Mouse (Mus musculus): Measurements from ENCODE around the gene Ccdc50. TPM values are rescaled to one million over a fixed set of nuclear protein-coding genes. Genes with fewer than 3 reads are reported as not detected.

The Ccdc50 gene
- polyA plus RNA-seq, 1 experiment from 2014 or later, result 44.9 TPM

- Histone ChIP-seq H3K9me3 (ENCODE audit: low read length) (peaks cover 10% of the 10 kb centered on the region; the same call in 1 of the 2 replicates), H3K27ac (ENCODE audit: low read length) (no peak overlapping the region), H3K4me3 (ENCODE audit: low read length) (no peak overlapping the region), H3K27me3 (ENCODE audit: insufficient read depth, low read length) (no peaks in the 10 kb centered on the region), H3K4me2 (replicated peaks; ENCODE audit: low read depth, low read length) (no peak overlapping the region), H3K9ac (replicated peaks; ENCODE audit: low read length) (no peak overlapping the region), H3K4me1 (ENCODE audit: insufficient read depth, low read length) (no peaks in the 10 kb centered on the region), H3K36me3 (ENCODE audit: insufficient read depth, low read length) (peaks cover 44% of the 10 kb centered on the region)
- 95% methylated on average over 3 of the region's 3 CpGs for WGBS
- no peak for ATAC-seq (ENCODE audit: low FRiP score, low TSS enrichment)
These were observed 32.3 kb downstream of the Ccdc50 start for GRCm38 (mm10) chr16:27420982-27421381.

- Histone ChIP-seq H3K4me3 (ENCODE audit: low read length) (no peak overlapping the region), H3K36me3 (ENCODE audit: insufficient read depth, low read length) (peaks cover 27% of the 10 kb centered on the region), H3K27me3 (ENCODE audit: insufficient read depth, low read length) (no peaks in the 10 kb centered on the region), H3K4me2 (replicated peaks; ENCODE audit: low read depth, low read length) (no peak overlapping the region), H3K4me1 (ENCODE audit: insufficient read depth, low read length) (no peaks in the 10 kb centered on the region), H3K9ac (replicated peaks; ENCODE audit: low read length) (no peak overlapping the region), H3K9me3 (ENCODE audit: low read length) (no peaks in the 10 kb centered on the region), H3K27ac (ENCODE audit: low read length) (no peak overlapping the region)
- ATAC-seq (ENCODE audit: low FRiP score, low TSS enrichment), result no peak
- WGBS, result 82% methylated on average over 3 of the region's 3 CpGs
These were observed 46.4 kb downstream of the Ccdc50 start for GRCm38 (mm10) chr16:27435034-27435433.

- no peaks in the 10 kb centered on the region for H3K9me3 ChIP-seq (ENCODE audit: low read length)
- 83% methylated on average over 3 of the region's 3 CpGs for WGBS
- no peak overlapping the region for H3K4me3 ChIP-seq (ENCODE audit: low read length)
- H3K4me2 ChIP-seq (replicated peaks; ENCODE audit: low read depth, low read length), result no peak overlapping the region
- no peak overlapping the region for H3K9ac ChIP-seq (replicated peaks; ENCODE audit: low read length)
- no peaks in the 10 kb centered on the region for H3K4me1 ChIP-seq (ENCODE audit: insufficient read depth, low read length)
- ATAC-seq (ENCODE audit: low FRiP score, low TSS enrichment), result no peak
- H3K27ac ChIP-seq (ENCODE audit: low read length), result no peak overlapping the region
- no peaks in the 10 kb centered on the region for H3K27me3 ChIP-seq (ENCODE audit: insufficient read depth, low read length)
- H3K36me3 ChIP-seq (ENCODE audit: insufficient read depth, low read length), result peaks cover 33% of the 10 kb centered on the region
These were observed 55.3 kb downstream of the Ccdc50 start for GRCm38 (mm10) chr16:27443941-27444340.

GRCm38 (mm10) chr16:27449360-27449759 is 60.7 kb downstream of the Ccdc50 start:
- H3K36me3 ChIP-seq (ENCODE audit: insufficient read depth, low read length), result peaks cover 31% of the 10 kb centered on the region
- H3K9ac ChIP-seq (replicated peaks; ENCODE audit: low read length), result no peak overlapping the region
- no peaks in the 10 kb centered on the region for H3K27me3 ChIP-seq (ENCODE audit: insufficient read depth, low read length)
- H3K9me3 ChIP-seq (ENCODE audit: low read length), result no peaks in the 10 kb centered on the region
- no peaks in the 10 kb centered on the region for H3K4me1 ChIP-seq (ENCODE audit: insufficient read depth, low read length)
- no peak overlapping the region for H3K27ac ChIP-seq (ENCODE audit: low read length)
- ATAC-seq (ENCODE audit: low FRiP score, low TSS enrichment), result no peak
- H3K4me2 ChIP-seq (replicated peaks; ENCODE audit: low read depth, low read length), result no peak overlapping the region
- 89% methylated on average over 5 of the region's 5 CpGs for WGBS
- no peak overlapping the region for H3K4me3 ChIP-seq (ENCODE audit: low read length)

GRCm38 (mm10) chr16:27450655-27451054 is 62.0 kb downstream of the Ccdc50 start:
- peaks cover 23% of the 10 kb centered on the region for H3K36me3 ChIP-seq (ENCODE audit: insufficient read depth, low read length)
- no peak overlapping the region for H3K4me3 ChIP-seq (ENCODE audit: low read length)
- H3K9ac ChIP-seq (replicated peaks; ENCODE audit: low read length), result no peak overlapping the region
- no peak overlapping the region for H3K27ac ChIP-seq (ENCODE audit: low read length)
- no peaks in the 10 kb centered on the region for H3K9me3 ChIP-seq (ENCODE audit: low read length)
- no peak overlapping the region for H3K4me2 ChIP-seq (replicated peaks; ENCODE audit: low read depth, low read length)
- H3K4me1 ChIP-seq (ENCODE audit: insufficient read depth, low read length), result no peaks in the 10 kb centered on the region
- whole genome bisulfite sequencing, result 96% methylated on average over 2 of the region's 2 CpGs
- no peaks in the 10 kb centered on the region for H3K27me3 ChIP-seq (ENCODE audit: insufficient read depth, low read length)
- no peak for ATAC-seq (ENCODE audit: low FRiP score, low TSS enrichment)

- H3K9me3 ChIP-seq (ENCODE audit: low read length), result no peaks in the 10 kb centered on the region
- no peaks in the 10 kb centered on the region for H3K27me3 ChIP-seq (ENCODE audit: insufficient read depth, low read length)
- H3K4me3 ChIP-seq (ENCODE audit: low read length), result no peak overlapping the region
- H3K27ac ChIP-seq (ENCODE audit: low read length), result no peak overlapping the region
- WGBS, result 63% methylated on average over 3 of the region's 3 CpGs
- H3K4me2 ChIP-seq (replicated peaks; ENCODE audit: low read depth, low read length), result no peak overlapping the region
- ATAC-seq (ENCODE audit: low FRiP score, low TSS enrichment), result 0 out of 2 replicates have a peak, but pooled peaks have one; percentile 31
- H3K36me3 ChIP-seq (ENCODE audit: insufficient read depth, low read length), result 0 out of 2 replicates have a peak, but pooled peaks cover 8% of the 10 kb centered on the region
- H3K9ac ChIP-seq (replicated peaks; ENCODE audit: low read length), result no peak overlapping the region
- H3K4me1 ChIP-seq (ENCODE audit: insufficient read depth, low read length), result no peaks in the 10 kb centered on the region
These were observed 64.7 kb downstream of the Ccdc50 start for GRCm38 (mm10) chr16:27453396-27453795.

GRCm38 (mm10) chr16:27453823-27454222 is 65.2 kb downstream of the Ccdc50 start:
- H3K4me3 ChIP-seq (ENCODE audit: low read length), result no peak overlapping the region
- 76% methylated on average over 2 of the region's 2 CpGs for WGBS
- H3K36me3 ChIP-seq (ENCODE audit: insufficient read depth, low read length), result 0 out of 2 replicates have a peak, but pooled peaks cover 8% of the 10 kb centered on the region
- no peaks in the 10 kb centered on the region for H3K9me3 ChIP-seq (ENCODE audit: low read length)
- no peak for ATAC-seq (ENCODE audit: low FRiP score, low TSS enrichment)
- no peak overlapping the region for H3K9ac ChIP-seq (replicated peaks; ENCODE audit: low read length)
- H3K4me2 ChIP-seq (replicated peaks; ENCODE audit: low read depth, low read length), result no peak overlapping the region
- H3K27me3 ChIP-seq (ENCODE audit: insufficient read depth, low read length), result no peaks in the 10 kb centered on the region
- no peaks in the 10 kb centered on the region for H3K4me1 ChIP-seq (ENCODE audit: insufficient read depth, low read length)
- no peak overlapping the region for H3K27ac ChIP-seq (ENCODE audit: low read length)

GRCm38 (mm10) chr16:27457273-27457672 is 68.6 kb downstream of the Ccdc50 start:
- peak; percentile 67; the same call in 1 of the 2 replicates for ATAC-seq (ENCODE audit: low FRiP score, low TSS enrichment)

GRCm38 (mm10) chr16:27468731-27469130 is 80.1 kb downstream of the Ccdc50 start:
- no peak overlapping the region for H3K27ac ChIP-seq (ENCODE audit: low read length)
- H3K9ac ChIP-seq (replicated peaks; ENCODE audit: low read length), result no peak overlapping the region
- no peak overlapping the region for H3K4me2 ChIP-seq (replicated peaks; ENCODE audit: low read depth, low read length)
- H3K27me3 ChIP-seq (ENCODE audit: insufficient read depth, low read length), result no peaks in the 10 kb centered on the region
- no peak overlapping the region for H3K4me3 ChIP-seq (ENCODE audit: low read length)
- ATAC-seq (ENCODE audit: low FRiP score, low TSS enrichment), result peak; percentile 51; the same call in 1 of the 2 replicates
- H3K9me3 ChIP-seq (ENCODE audit: low read length), result no peaks in the 10 kb centered on the region
- WGBS, result 24% methylated on average over 5 of the region's 5 CpGs
- no peaks in the 10 kb centered on the region for H3K36me3 ChIP-seq (ENCODE audit: insufficient read depth, low read length)
- no peaks in the 10 kb centered on the region for H3K4me1 ChIP-seq (ENCODE audit: insufficient read depth, low read length)

More at GRCm38 (mm10) chr16:27457273-27457672, 68.6 kb downstream of the Ccdc50 start:
- no peaks in the 10 kb centered on the region for H3K4me1 ChIP-seq (ENCODE audit: insufficient read depth, low read length)
- no peak overlapping the region for H3K9ac ChIP-seq (replicated peaks; ENCODE audit: low read length)
- no peak overlapping the region for H3K4me2 ChIP-seq (replicated peaks; ENCODE audit: low read depth, low read length)
- no peak overlapping the region for H3K27ac ChIP-seq (ENCODE audit: low read length)
- no peaks in the 10 kb centered on the region for H3K9me3 ChIP-seq (ENCODE audit: low read length)
- H3K27me3 ChIP-seq (ENCODE audit: insufficient read depth, low read length), result no peaks in the 10 kb centered on the region
- WGBS, result 17% methylated on average over 4 of the region's 4 CpGs
- H3K36me3 ChIP-seq (ENCODE audit: insufficient read depth, low read length), result no peaks in the 10 kb centered on the region
- no peak overlapping the region for H3K4me3 ChIP-seq (ENCODE audit: low read length)

- 54% methylated on average over 6 of the region's 6 CpGs for WGBS
- Histone ChIP-seq H3K36me3 (ENCODE audit: insufficient read depth, low read length) (no peaks in the 10 kb centered on the region), H3K4me1 (ENCODE audit: insufficient read depth, low read length) (no peaks in the 10 kb centered on the region), H3K9me3 (ENCODE audit: low read length) (no peaks in the 10 kb centered on the region), H3K27ac (ENCODE audit: low read length) (no peak overlapping the region), H3K27me3 (ENCODE audit: insufficient read depth, low read length) (no peaks in the 10 kb centered on the region), H3K4me3 (ENCODE audit: low read length) (no peak overlapping the region), H3K9ac (replicated peaks; ENCODE audit: low read length) (no peak overlapping the region), H3K4me2 (replicated peaks; ENCODE audit: low read depth, low read length) (no peak overlapping the region)
- no peak for ATAC-seq (ENCODE audit: low FRiP score, low TSS enrichment)
These were observed 82.7 kb downstream of the Ccdc50 start for GRCm38 (mm10) chr16:27471389-27471788.
